In the genomic region with DNA sequence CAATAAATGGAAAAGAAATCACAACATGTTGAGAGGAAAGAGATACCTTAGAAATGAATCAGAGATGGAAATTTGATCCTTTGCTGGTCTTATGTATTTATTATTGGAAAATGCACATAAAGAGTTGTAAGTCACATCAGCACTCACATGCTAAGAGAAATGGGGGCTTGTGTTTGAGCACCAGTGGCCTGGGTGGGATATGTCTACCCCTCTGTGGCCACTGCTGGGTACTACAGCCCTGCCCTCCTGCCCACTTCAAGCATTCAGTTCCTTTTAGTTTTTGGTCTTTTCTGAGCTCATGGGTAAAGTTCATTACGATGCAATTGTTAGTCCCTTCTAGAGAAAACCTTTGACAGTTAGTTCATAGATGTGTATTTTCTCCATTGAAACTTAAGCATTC, we compare ENCODE assay signal across 8 mouse cellular contexts.
A peak's percentile ranks its signal among the peaks of the same experiment; 100 is the strongest.
DNase-seq lines count a peak whose midpoint lies in the region; ATAC-seq and TF ChIP-seq lines count a peak whose summit lies in the region.

No protein-coding gene starts in this region.

- TF ChIP-seq POLR2A in spleen, adult 2 months (IDR thresholded peaks at IDR 0.05; ENCODE audit: low read depth, low read length): no peak

- no peaks in the 10 kb centered on the region for H3K27me3 ChIP-seq in heart, postnatal 0 days (ENCODE audit: control insufficient read depth, insufficient read depth, low read length)
- H3K27me3 ChIP-seq in spleen, adult 2 months (ENCODE audit: control insufficient read depth, insufficient read depth, low read length): no peaks in the 10 kb centered on the region
- no peaks in the 10 kb centered on the region for H3K27me3 ChIP-seq in forebrain, embryonic 13.5 days
- H3K27me3 ChIP-seq in liver, postnatal 0 days (ENCODE audit: insufficient read depth, low read length): no peaks in the 10 kb centered on the region

- H3K9me3 ChIP-seq in heart, postnatal 0 days (replicated peaks; ENCODE audit: control insufficient read depth, low read length): no peaks in the 10 kb centered on the region
- H3K9me3 ChIP-seq in forebrain, embryonic 13.5 days (replicated peaks): no peaks in the 10 kb centered on the region
- no peaks in the 10 kb centered on the region for H3K9me3 ChIP-seq in liver, postnatal 0 days (ENCODE audit: low read length)

- peaks cover 7% of the 10 kb centered on the region for H3K36me3 ChIP-seq in heart, postnatal 0 days (replicated peaks; ENCODE audit: control insufficient read depth, insufficient read depth, low read length)
- H3K36me3 ChIP-seq in spleen, adult 2 months (ENCODE audit: control insufficient read depth, insufficient read depth, low read length): no peaks in the 10 kb centered on the region
- H3K36me3 ChIP-seq in forebrain, embryonic 13.5 days (ENCODE audit: poor library complexity, severe bottlenecking): no peaks in the 10 kb centered on the region
- no peaks in the 10 kb centered on the region; the same call in 1 of the 2 replicates for H3K36me3 ChIP-seq in liver, postnatal 0 days (replicated peaks; ENCODE audit: insufficient read depth, low read length)

- no peak overlapping the region for H3K4me2 ChIP-seq in heart, postnatal 0 days (ENCODE audit: low read depth, low read length)
- no peak overlapping the region for H3K4me2 ChIP-seq in forebrain, embryonic 13.5 days
- H3K4me2 ChIP-seq in liver, postnatal 0 days (ENCODE audit: low read depth, low read length): no peak overlapping the region

- TF ChIP-seq CTCF in heart, postnatal 0 days (IDR thresholded peaks at IDR 0.05; ENCODE audit: low read depth): peak; percentile 82
- peak; percentile 15; the same call in 1 of the 2 replicates for TF ChIP-seq CTCF in spleen, adult 2 months (IDR thresholded peaks at IDR 0.05; ENCODE audit: extremely low read depth, insufficient read depth, insufficient read length, insufficient replicate concordance)
- peak; percentile 67 for TF ChIP-seq CTCF in liver, postnatal 0 days (IDR thresholded peaks at IDR 0.05; ENCODE audit: low read depth)

- peak; percentile 21 for DNase-seq in heart, postnatal 0 days (ENCODE audit: low spot score)
- no peak for DNase-seq in heart, adult 8-10 months (ENCODE audit: low spot score)
- DNase-seq in spleen, adult 2 months (ENCODE audit: low read depth in 1 of 2, low spot score in 2 of 2): no peak
- DNase-seq in spleen, postnatal 14 days (ENCODE audit: low spot score in 2 of 2): no peak
- DNase-seq in liver, postnatal 0 days: no peak
- DNase-seq in cerebellum, adult 8-10 months: no peak

- ATAC-seq in heart, postnatal 0 days (ENCODE audit: insufficient read depth, low read depth): no peak
- peak; percentile 87 for ATAC-seq in forebrain, embryonic 13.5 days
- no peak for ATAC-seq in liver, postnatal 0 days
- ATAC-seq in activated CD4-positive, CD25-positive, alpha-beta regulatory T cell, adult 4 months: no peak

- 50% methylated on average over 1 of the region's 1 CpGs for WGBS in heart, postnatal 0 days
- WGBS in spleen, adult 2 months: 29% methylated on average over 1 of the region's 1 CpGs
- 40% methylated on average over 1 of the region's 1 CpGs for WGBS in forebrain, embryonic 13.5 days
- WGBS in liver, postnatal 0 days (ENCODE audit: insufficient replicate concordance): 29% methylated on average over 1 of the region's 1 CpGs

- no peaks in the 10 kb centered on the region for H3K4me1 ChIP-seq in heart, postnatal 0 days (ENCODE audit: control insufficient read depth, insufficient read depth)
- H3K4me1 ChIP-seq in spleen, adult 2 months (ENCODE audit: control insufficient read depth, insufficient read depth, insufficient read length): no peaks in the 10 kb centered on the region
- no peaks in the 10 kb centered on the region; the same call in 1 of the 2 replicates for H3K4me1 ChIP-seq in forebrain, embryonic 13.5 days
- H3K4me1 ChIP-seq in liver, postnatal 0 days (ENCODE audit: insufficient read depth): 0 out of 2 replicates have a peak, but pooled peaks cover 4% of the 10 kb centered on the region

- H3K9ac ChIP-seq in heart, postnatal 0 days (replicated peaks; ENCODE audit: low read depth, low read length): no peak overlapping the region
- no peak overlapping the region for H3K9ac ChIP-seq in forebrain, embryonic 13.5 days
- H3K9ac ChIP-seq in liver, postnatal 0 days (replicated peaks): no peak overlapping the region

- H3K4me3 ChIP-seq in heart, postnatal 0 days (ENCODE audit: low read depth, low read length): no peak overlapping the region
- H3K4me3 ChIP-seq in spleen, adult 2 months (ENCODE audit: extremely low read depth, insufficient read depth, insufficient read length): no peak overlapping the region
- H3K4me3 ChIP-seq in forebrain, embryonic 13.5 days: no peak overlapping the region
- H3K4me3 ChIP-seq in liver, postnatal 0 days (ENCODE audit: low read depth, low read length): no peak overlapping the region

- no peak overlapping the region for H3K27ac ChIP-seq in heart, postnatal 0 days (ENCODE audit: low read depth)
- no peak overlapping the region for H3K27ac ChIP-seq in spleen, adult 2 months (ENCODE audit: insufficient read depth, low read length)
- no peak overlapping the region for H3K27ac ChIP-seq in forebrain, embryonic 13.5 days
- H3K27ac ChIP-seq in liver, postnatal 0 days (ENCODE audit: low read depth): no peak overlapping the region

- TF ChIP-seq EP300 in heart, postnatal 0 days (IDR thresholded peaks at IDR 0.05; ENCODE audit: low read depth): no peak
- no peak for TF ChIP-seq EP300 in liver, postnatal 0 days (IDR thresholded peaks at IDR 0.05; ENCODE audit: low read depth)

Comparison
In these comparisons a context has a peak if more than half of its experiments do, and no peak if none do; other contexts are left out.
1. CTCF ChIP-seq: peak in every context shown above with its lines; median percentile 82 in heart, postnatal 0 days; 67 in liver, postnatal 0 days; 15 in spleen, adult 2 months.